Mouse (Mus musculus) ES-Bruce4 (cell line): ENCODE data around the gene Stxbp3.

Experiments used
- CTCF ChIP-seq: IDR thresholded peaks from one replicate; pipeline ENCODE4 v1.8.1; 2011; ENCODE audit warnings: low read depth, low read length
- EP300 ChIP-seq: IDR thresholded peaks from 2 replicates; pipeline ENCODE4 v1.6.1; 2011; ENCODE audit warnings: low read depth, low read length; ENCODE audit not compliant: insufficient read depth
- POLR2A ChIP-seq: IDR thresholded peaks from one replicate; pipeline ENCODE4 v1.8.1; 2011; ENCODE audit warnings: low read length; ENCODE audit not compliant: insufficient read depth

DNA sequence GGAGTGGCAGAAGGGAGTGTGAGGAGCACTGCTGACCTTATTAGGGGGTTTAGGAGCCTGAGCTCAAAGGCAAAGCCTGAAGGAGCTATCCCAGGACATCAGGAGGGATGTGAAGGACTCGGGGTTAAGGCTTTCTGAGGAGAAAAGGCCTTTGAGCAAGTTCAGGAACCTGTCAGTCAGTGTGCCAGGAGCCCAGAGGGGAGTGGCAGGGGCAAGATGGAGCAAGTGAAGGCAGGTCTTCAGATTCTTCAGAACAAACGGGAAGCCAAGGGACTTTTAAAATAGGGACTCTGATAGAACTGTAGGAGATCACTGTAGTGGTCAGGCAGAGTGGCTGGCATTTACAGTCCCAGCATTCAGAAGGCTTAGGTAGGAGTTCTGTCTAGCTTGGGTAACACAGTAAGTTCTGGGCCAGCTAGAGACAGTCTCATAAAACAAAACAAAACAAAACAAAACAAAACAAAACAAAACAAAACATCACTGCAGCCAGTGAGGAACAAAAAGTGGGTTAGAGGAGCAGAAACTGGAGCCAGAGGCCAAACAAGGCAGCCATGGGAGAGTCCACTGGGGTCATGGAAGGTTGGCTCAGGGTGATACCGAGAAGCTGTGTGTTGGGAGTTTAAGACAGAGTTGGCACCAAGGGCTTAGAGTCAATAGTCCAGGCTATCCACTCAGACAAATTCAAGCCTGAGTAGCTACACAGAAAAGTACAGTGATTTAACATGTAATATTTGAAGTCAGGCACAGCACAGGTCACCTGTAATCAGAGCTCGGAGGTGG lies 61.4 kb downstream of the Stxbp3 start:
- no peak for TF ChIP-seq POLR2A
- TF ChIP-seq CTCF = no peak
- no peak for TF ChIP-seq EP300
